Mouse (Mus musculus) stomach, postnatal 0 days (tissue): Measurements from ENCODE around the gene Tnik.

ENCODE experiments used
- CTCF ChIP-seq: IDR thresholded peaks from 2 replicates; pipeline ENCODE4 v1.5.1; 2016; ENCODE audit warnings: antibody characterized with exemption, low read depth, mild to moderate bottlenecking, moderate library complexity
- EP300 ChIP-seq: optimal IDR thresholded peaks from 2 replicates; pipeline ENCODE3; 2016; ENCODE audit warnings: antibody characterized with exemption

DNA sequence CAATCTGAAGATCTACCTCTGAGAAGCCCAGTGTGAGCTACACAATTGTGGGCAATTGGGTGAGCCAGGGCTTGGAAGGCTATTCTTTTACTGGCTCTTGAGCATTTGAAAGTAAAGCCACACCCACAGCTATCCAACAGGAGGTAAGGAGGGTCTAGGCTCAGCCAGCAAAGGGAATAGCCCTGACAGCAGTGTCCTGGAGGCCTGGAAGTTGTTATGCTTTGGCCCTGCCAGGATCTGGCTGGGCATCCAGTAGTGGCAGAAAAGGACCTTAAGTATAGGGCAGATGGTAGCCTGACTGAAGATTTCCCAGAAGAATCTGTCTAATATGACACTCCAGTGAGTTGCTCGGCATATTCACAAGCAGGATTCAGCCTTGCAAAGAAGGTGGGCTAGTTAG lies 85.7 kb downstream of the Tnik start:
- TF ChIP-seq CTCF (no peak), EP300 (no peak)
